In the genomic region with DNA sequence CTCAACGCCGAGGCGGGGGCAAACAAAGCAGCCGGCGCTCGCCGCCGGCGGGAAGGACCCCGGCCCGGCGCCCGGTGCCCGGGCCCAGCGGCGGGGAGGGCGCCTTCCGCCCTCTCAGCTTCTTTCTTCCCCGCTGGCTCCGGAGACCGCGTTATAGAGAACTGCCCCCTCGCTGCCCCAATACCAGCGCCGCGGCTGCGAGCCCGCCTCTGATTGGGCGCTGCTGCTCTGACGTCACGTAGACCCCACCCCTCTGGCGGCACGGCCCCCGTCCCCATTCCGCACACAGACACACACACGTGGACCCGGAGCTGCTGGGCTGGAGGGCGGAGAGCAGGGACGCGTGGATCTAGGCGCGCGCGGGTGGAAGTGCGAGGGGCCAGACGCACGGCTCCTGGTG, we compare ENCODE assay signal across 8 mouse cellular contexts. TPM values are rescaled to one million over a fixed set of nuclear protein-coding genes. Genes with fewer than 3 reads are reported as not detected.
DNase-seq lines count a peak whose midpoint lies in the region; ATAC-seq and TF ChIP-seq lines count a peak whose summit lies in the region.

A gene (minus strand): TSS at position 127 of the 400 bp plus-strand sequence.

- H3K27ac ChIP-seq in gastrocnemius, adult 2 months: peak within 1 kb of the TSS; percentile 72
- no peak within 1 kb of the TSS for H3K27ac ChIP-seq in hindbrain, embryonic 16.5 days (ENCODE audit: low read depth, low read length)

- peaks cover 53% of the 10 kb centered on the region for H3K27me3 ChIP-seq in hindbrain, embryonic 16.5 days (replicated peaks; ENCODE audit: control insufficient read depth, insufficient read depth, low read length)

- TF ChIP-seq CTCF in gastrocnemius, adult 2 months (IDR thresholded peaks at IDR 0.05): no peak

- H3K4me2 ChIP-seq in hindbrain, embryonic 16.5 days (ENCODE audit: low read length): peak within 1 kb of the TSS; percentile 66

- intact Hi-C loops in gastrocnemius, adult 2 months (cut with DNase I): no loop called here

- H3K36me3 ChIP-seq in hindbrain, embryonic 16.5 days (ENCODE audit: control insufficient read depth, insufficient read depth, low read length): no peaks in the 10 kb centered on the region

- peak within 1 kb of the TSS; percentile 72 for H3K9ac ChIP-seq in hindbrain, embryonic 16.5 days (ENCODE audit: low read depth, low read length)

- DNase-seq in T-cell, adult 2 months (ENCODE audit: low spot score): peak; percentile 86
- peak; percentile 74 to 81 for DNase-seq in cerebellum, postnatal 36 days
- DNase-seq in gastrocnemius, adult 2 months: peak; percentile 94
- peak; percentile 70 to 88 for DNase-seq in left cerebral cortex, adult 8-10 months (ENCODE audit: low spot score in 2 of 2)
- peak; percentile 95 for DNase-seq in right cerebral cortex, adult 18-20 months
- peak; percentile 62 to 75 for DNase-seq in urinary bladder, adult 18-20 months (ENCODE audit: low spot score in 2 of 2)

- peak; percentile 95 for ATAC-seq in hindbrain, embryonic 16.5 days
- ATAC-seq in megakaryocyte, adult 5-6 weeks (ENCODE audit: poor library complexity, severe bottlenecking): peak; percentile 80

- peaks cover 24% of the 10 kb centered on the region for H3K4me1 ChIP-seq in hindbrain, embryonic 16.5 days (ENCODE audit: control insufficient read depth, insufficient read depth, low read depth, low read length)

- under 1% methylated on average over 40 of the region's 47 CpGs for WGBS in hindbrain, embryonic 16.5 days

- peak within 1 kb of the TSS; percentile 86 for H3K4me3 ChIP-seq in gastrocnemius, adult 2 months
- H3K4me3 ChIP-seq in hindbrain, embryonic 16.5 days (ENCODE audit: low read length): peak within 1 kb of the TSS; percentile 60

- no peaks in the 10 kb centered on the region for H3K9me3 ChIP-seq in hindbrain, embryonic 16.5 days (ENCODE audit: control insufficient read depth, low read length)

RNA-seq across cellular contexts. Expression of the gene that starts here (rescaled TPM):
- total RNA-seq in gastrocnemius, adult 2 months (2021): 1 to 10 TPM in 1 of 2 experiments, under 1 TPM in 1; 0.98 to 1.5 TPM
- 1.2 and 1.4 TPM in 2 replicates for polyA plus RNA-seq in hindbrain, embryonic 16.5 days (2015; fragmentation: Nextera tagmentation; extraction: Ambion mirVana)
- total RNA-seq in left cerebral cortex, adult 8-10 months (2022): 10 to 100 TPM; 65.6 to 80.8 (median 72.9) TPM
- total RNA-seq in megakaryocyte, adult 5-6 weeks (2015): 0.18 and 1.2 TPM in 2 replicates
- total RNA-seq in megakaryocyte, adult 5-6 weeks (2017): 0.40 TPM in 1 of 2 replicates, not detected in the other

Comparison
In these comparisons a context has a peak if more than half of its experiments do, and no peak if none do; other contexts are left out.
1. RNA of the gene that starts here (total RNA-seq): 65.6 to 80.8 TPM in left cerebral cortex, adult 8-10 months; 0.98 to 1.5 TPM in gastrocnemius, adult 2 months and 0.18 to 1.2 TPM in megakaryocyte, adult 5-6 weeks; every median in the first group is over 10 times any median in the second.
2. Peak in every context shown above with its lines, with median percentiles within 50 percentile points of each other: DNase-seq.